Mouse (Mus musculus): ENCODE measurements at regions not wholly inside any gene's neighbourhood (a gene's known extent, or its start where the extent isn't known, plus 50 kb on each side); places are given as distances from the start of the nearest gene placed in this dataset.

GRCm38 (mm10) chr12:12172087-12172823 lies 89.7 kb upstream of the Fam49a start:
- TF ChIP-seq ZNF384 (IDR thresholded peaks at IDR 0.05; ENCODE audit: low read depth, low read length) = no peak
- no peak for TF ChIP-seq CHD2 (IDR thresholded peaks at IDR 0.05; ENCODE audit: low read depth, low read length)
